Mouse (Mus musculus) ES-E14 (cell line): ENCODE data around the gene Dennd5a.
"Not testable (repeated sequence)": the region's sequence is repeated elsewhere in the genome, so short reads cannot be mapped to it uniquely, and the experiment has no call there.

Experiments
- CHD2 ChIP-seq: IDR thresholded peaks from 2 replicates; pipeline ENCODE4 v1.6.1; 2014; ENCODE audit warnings: mild to moderate bottlenecking, low read depth, low read length, inconsistent platforms
- HCFC1 ChIP-seq: IDR thresholded peaks from 2 replicates; pipeline ENCODE4 v1.6.1; 2012; ENCODE audit warnings: low read length, inconsistent platforms, borderline replicate concordance; ENCODE audit not compliant: insufficient read depth
- ZC3H11A ChIP-seq: IDR thresholded peaks from 2 replicates; pipeline ENCODE4 v1.6.1; 2012; ENCODE audit warnings: low read depth, mild to moderate bottlenecking, inconsistent platforms, low read length, borderline replicate concordance

DNA sequence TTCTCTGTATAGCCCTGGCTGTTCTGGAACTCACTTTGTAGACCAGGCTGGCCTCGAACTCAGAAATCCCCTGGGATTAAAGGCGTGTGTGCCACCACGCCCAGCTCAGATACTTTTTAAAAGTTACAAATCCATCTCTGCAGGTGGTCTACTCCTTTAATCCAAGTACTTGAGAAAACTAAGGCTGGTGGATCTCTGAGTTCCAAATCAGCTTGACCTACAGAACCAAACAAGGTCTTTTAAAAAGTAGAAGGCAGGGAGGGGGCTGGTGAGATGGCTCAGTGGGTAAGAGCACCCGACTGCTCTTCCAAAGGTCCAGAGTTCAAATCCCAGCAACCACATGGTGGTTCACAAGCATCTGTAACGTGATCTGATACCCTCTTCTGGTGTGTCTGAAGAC is 24.3 kb upstream of the Dennd5a start:
- TF ChIP-seq ZC3H11A, HCFC1, CHD2: not testable (repeated sequence)
